Mouse (Mus musculus) hindbrain, embryonic 11.5 days (tissue): ENCODE measurements around the gene Adcy9. TPM values are rescaled to one million over a fixed set of nuclear protein-coding genes. Genes with fewer than 3 reads are reported as not detected.

Experiments
- ATAC-seq: fragments of 200-750 bp; cut with Nextera tagmentation; 2 replicates; pipeline ENCODE4 v1.8.0; 2017; ENCODE audit warnings: mild to moderate bottlenecking, moderate TSS enrichment, moderate library complexity; ENCODE audit not compliant: low FRiP score
- DNase-seq: peaks from one replicate; pipeline ENCODE4 v3.0.0-alpha.2; 2015; ENCODE audit warnings: low spot score
- H3K27ac ChIP-seq: fragments of 300-500 bp; sonication (generic); 2 replicates; pipeline ENCODE4 v1.5.1; 2014; ENCODE audit warnings: mild to moderate bottlenecking, low read depth, low read length
- H3K27me3 ChIP-seq: fragments of 300-500 bp; sonication (generic); 2 replicates; pipeline ENCODE4 v1.6.1; 2014; ENCODE audit warnings: mild to moderate bottlenecking, low read length, moderate library complexity, mixed read lengths; ENCODE audit not compliant: control insufficient read depth, insufficient read depth
- H3K36me3 ChIP-seq: fragments of 300-500 bp; sonication (generic); 2 replicates; pipeline ENCODE4 v1.6.1; 2014; ENCODE audit warnings: mild to moderate bottlenecking, low read length, moderate library complexity, mixed read lengths; ENCODE audit not compliant: control insufficient read depth, insufficient read depth
- H3K4me1 ChIP-seq: fragments of 300-500 bp; sonication (generic); replicated peaks from 2 replicates; pipeline ENCODE4 v1.6.1; 2014; ENCODE audit warnings: low read length, mixed read lengths; ENCODE audit not compliant: control insufficient read depth, insufficient read depth
- H3K4me2 ChIP-seq: fragments of 300-500 bp; sonication (generic); replicated peaks from 2 replicates; pipeline ENCODE4 v1.6.1; 2014; ENCODE audit warnings: mild to moderate bottlenecking, low read depth, low read length
- H3K4me3 ChIP-seq: fragments of 300-500 bp; sonication (generic); 2 replicates; pipeline ENCODE4 v1.5.1; 2014; ENCODE audit warnings: low read depth, low read length
- H3K9ac ChIP-seq: fragments of 300-500 bp; sonication (generic); 2 replicates; pipeline ENCODE4 v1.6.1; 2014; ENCODE audit warnings: low read depth, low read length
- H3K9me3 ChIP-seq: fragments of 300-500 bp; sonication (generic); 2 replicates; pipeline ENCODE4 v1.6.1; 2016; ENCODE audit warnings: low read length; ENCODE audit not compliant: control insufficient read depth
- WGBS: fragments of 180-500 bp; shearing (Covaris S2); extraction: QIAGEN DNeasy Blood & Tissue Kit; methylation state at CpG from one replicate; pipeline ENCODE4 v1.1.7; 2014; 5-methylcytosine and 5-hydroxymethylcytosine counted together
- polyA plus RNA-seq: library from polyadenylated mRNA; unstranded; fragments of >200 nt; fragmentation: Nextera tagmentation; extraction: Ambion mirVana; gene quantifications from 2 replicates; pipeline ENCODE4 v1.2.1, GENCODE M21; 2014

The Adcy9 gene
- polyA plus RNA-seq, 1 experiment from 2014 or later, result 1.7 TPM

GRCm38 (mm10) chr16:4448235-4448634 is 27.9 kb upstream of the Adcy9 start:
- no peaks in the 10 kb centered on the region for H3K27me3 ChIP-seq
- WGBS, result 54% methylated on average over 9 of the region's 9 CpGs
- DNase-seq (no peak), ATAC-seq (no peak)
- no peak overlapping the region for H3K4me2 ChIP-seq
- H3K4me1 ChIP-seq, result no peaks in the 10 kb centered on the region
- H3K27ac ChIP-seq, result no peak overlapping the region
- no peaks in the 10 kb centered on the region for H3K9me3 ChIP-seq
- no peak overlapping the region for H3K4me3 ChIP-seq
- no peak overlapping the region for H3K9ac ChIP-seq
- no peaks in the 10 kb centered on the region for H3K36me3 ChIP-seq

GRCm38 (mm10) chr16:4446395-4446794 is 26.1 kb upstream of the Adcy9 start:
- Histone ChIP-seq H3K27ac (no peak overlapping the region), H3K4me3 (no peak overlapping the region), H3K4me2 (no peak overlapping the region), H3K9ac (no peak overlapping the region), H3K27me3 (no peaks in the 10 kb centered on the region), H3K36me3 (no peaks in the 10 kb centered on the region), H3K4me1 (no peaks in the 10 kb centered on the region), H3K9me3 (no peaks in the 10 kb centered on the region)
- DNase-seq, result no peak
- WGBS, result 71% methylated on average over 4 of the region's 4 CpGs
- no peak for ATAC-seq

- Histone ChIP-seq H3K4me3 (no peak overlapping the region), H3K27ac (no peak overlapping the region), H3K4me1 (no peaks in the 10 kb centered on the region), H3K9ac (no peak overlapping the region), H3K36me3 (no peaks in the 10 kb centered on the region), H3K4me2 (no peak overlapping the region), H3K27me3 (no peaks in the 10 kb centered on the region), H3K9me3 (no peaks in the 10 kb centered on the region)
- WGBS, result 82% methylated on average over 1 of the region's 1 CpGs
- no peak for ATAC-seq
- DNase-seq, result no peak
These were observed 24.1 kb upstream of the Adcy9 start for GRCm38 (mm10) chr16:4444378-4444777.

- H3K27me3 ChIP-seq, result no peaks in the 10 kb centered on the region
- H3K9me3 ChIP-seq, result no peaks in the 10 kb centered on the region
- H3K27ac ChIP-seq, result no peak overlapping the region
- DNase-seq (no peak), ATAC-seq (no peak)
- H3K4me2 ChIP-seq, result no peak overlapping the region
- no peaks in the 10 kb centered on the region for H3K36me3 ChIP-seq
- no peaks in the 10 kb centered on the region for H3K4me1 ChIP-seq
- no peak overlapping the region for H3K9ac ChIP-seq
- no peak overlapping the region for H3K4me3 ChIP-seq
- WGBS, result 82% methylated on average over 10 of the region's 10 CpGs
These were observed 19.2 kb upstream of the Adcy9 start for GRCm38 (mm10) chr16:4439302-4440066.

- WGBS, result 74% methylated on average over 4 of the region's 4 CpGs
- H3K36me3 ChIP-seq, result no peaks in the 10 kb centered on the region
- no peaks in the 10 kb centered on the region for H3K27me3 ChIP-seq
- no peak overlapping the region for H3K27ac ChIP-seq
- no peak for ATAC-seq
- H3K4me1 ChIP-seq, result no peaks in the 10 kb centered on the region
- H3K4me2 ChIP-seq, result no peak overlapping the region
- no peak for DNase-seq
- H3K9ac ChIP-seq, result no peak overlapping the region
- no peaks in the 10 kb centered on the region for H3K9me3 ChIP-seq
- H3K4me3 ChIP-seq, result no peak overlapping the region
These were observed 16.4 kb upstream of the Adcy9 start for GRCm38 (mm10) chr16:4436738-4437137.

GRCm38 (mm10) chr16:4435371-4435770 is 15.1 kb upstream of the Adcy9 start:
- 97% methylated on average over 2 of the region's 2 CpGs for WGBS
- Histone ChIP-seq H3K36me3 (no peaks in the 10 kb centered on the region), H3K9me3 (no peaks in the 10 kb centered on the region), H3K27me3 (no peaks in the 10 kb centered on the region), H3K4me2 (no peak overlapping the region), H3K27ac (no peak overlapping the region), H3K4me3 (no peak overlapping the region), H3K4me1 (no peaks in the 10 kb centered on the region), H3K9ac (no peak overlapping the region)
- ATAC-seq (no peak), DNase-seq (no peak)

- Histone ChIP-seq H3K9ac (no peak overlapping the region), H3K27me3 (no peaks in the 10 kb centered on the region), H3K4me3 (no peak overlapping the region), H3K36me3 (no peaks in the 10 kb centered on the region), H3K9me3 (no peaks in the 10 kb centered on the region), H3K27ac (no peak overlapping the region), H3K4me2 (no peak overlapping the region), H3K4me1 (no peaks in the 10 kb centered on the region)
- DNase-seq, result no peak
- ATAC-seq, result no peak
- 74% methylated on average over 4 of the region's 4 CpGs for WGBS
These were observed 11.5 kb upstream of the Adcy9 start for GRCm38 (mm10) chr16:4431841-4432240.

- Histone ChIP-seq H3K27me3 (no peaks in the 10 kb centered on the region), H3K9me3 (no peaks in the 10 kb centered on the region), H3K9ac (no peak overlapping the region), H3K4me1 (no peaks in the 10 kb centered on the region), H3K36me3 (no peaks in the 10 kb centered on the region), H3K4me2 (no peak overlapping the region), H3K27ac (no peak overlapping the region), H3K4me3 (no peak overlapping the region)
- WGBS, result 88% methylated on average over 3 of the region's 3 CpGs
- DNase-seq (no peak), ATAC-seq (no peak)
These were observed 10.7 kb upstream of the Adcy9 start for GRCm38 (mm10) chr16:4431013-4431412.

GRCm38 (mm10) chr16:4430232-4430631 is 9.9 kb upstream of the Adcy9 start:
- WGBS, result 88% methylated on average over 5 of the region's 5 CpGs
- Histone ChIP-seq H3K4me1 (no peaks in the 10 kb centered on the region), H3K4me2 (no peak overlapping the region), H3K27me3 (no peaks in the 10 kb centered on the region), H3K4me3 (no peak overlapping the region), H3K9ac (no peak overlapping the region), H3K9me3 (no peaks in the 10 kb centered on the region), H3K36me3 (no peaks in the 10 kb centered on the region), H3K27ac (no peak overlapping the region)
- ATAC-seq (no peak), DNase-seq (no peak)
